Mouse (Mus musculus) thymus, postnatal 0 days (tissue): ENCODE results near the gene Itga11. TPM values are rescaled to one million over a fixed set of nuclear protein-coding genes. Genes with fewer than 3 reads are reported as not detected.
"Not testable (repeated sequence)": the region's sequence is repeated elsewhere in the genome, so short reads cannot be mapped to it uniquely, and the experiment has no call there.

ENCODE experiments used
- DNase-seq: peaks from one replicate; pipeline ENCODE4 v3.0.0-alpha.2; 2015; ENCODE audit warnings: low spot score
- polyA plus RNA-seq: library from polyadenylated mRNA; unstranded; fragments of >200 nt; fragmentation: Nextera tagmentation; extraction: Ambion mirVana; gene quantifications from 2 replicates; pipeline ENCODE4 v1.2.1, GENCODE M21; 2015

Itga11 gene
- polyA plus RNA-seq, 1 experiment from 2014 or later: 0.04 TPM

DNA sequence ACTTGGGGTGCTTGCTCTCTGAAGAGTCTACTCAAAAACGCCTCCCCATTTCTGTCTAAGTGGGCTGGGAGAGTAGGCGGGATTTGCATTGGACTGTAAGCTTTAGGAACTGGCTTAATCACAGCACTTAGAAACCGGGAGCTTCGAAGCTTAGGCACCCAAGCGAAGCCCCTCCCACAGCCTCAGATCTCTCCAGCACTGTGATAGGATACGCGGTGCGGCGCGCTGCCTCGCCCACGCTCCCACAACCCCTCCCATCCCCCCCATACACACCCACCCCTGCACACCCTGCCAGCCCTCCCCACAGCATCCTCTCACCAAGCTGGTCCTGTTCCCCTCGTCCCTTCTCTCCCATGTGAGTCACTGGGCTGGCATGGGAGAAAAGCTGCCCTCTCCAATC, 85.9 kb downstream of the Itga11 start:
- peak; percentile 41 for DNase-seq

GRCm38 (mm10) chr9:62765346-62765745, 87.7 kb downstream of the Itga11 start:
- DNase-seq: no peak

- no peak for DNase-seq
Measured at GRCm38 (mm10) chr9:62767464-62767863, 89.8 kb downstream of the Itga11 start.

DNA sequence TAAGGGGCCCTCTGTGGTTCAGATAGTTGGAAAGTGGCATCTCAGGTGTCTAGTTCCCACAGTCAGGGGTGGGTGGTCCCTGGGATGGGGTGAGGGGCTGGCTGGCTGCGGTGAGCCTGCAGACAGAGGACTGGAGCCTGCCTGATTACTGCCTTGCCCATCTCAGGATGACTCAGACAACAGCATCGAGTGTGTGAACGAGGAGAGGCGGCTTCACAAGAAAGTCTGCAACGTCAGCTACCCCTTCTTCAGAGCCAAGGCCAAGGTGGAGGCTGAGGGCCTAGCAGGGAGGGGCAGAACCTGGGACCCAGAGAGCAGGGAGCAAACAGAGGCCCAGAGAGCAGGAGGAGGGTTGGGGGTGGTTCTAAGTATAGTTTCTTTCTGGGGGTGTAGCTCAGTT, 90.7 kb downstream of the Itga11 start:
- DNase-seq: no peak

- no peak for DNase-seq
Measured at GRCm38 (mm10) chr9:62772746-62773145, 95.1 kb downstream of the Itga11 start.

DNA sequence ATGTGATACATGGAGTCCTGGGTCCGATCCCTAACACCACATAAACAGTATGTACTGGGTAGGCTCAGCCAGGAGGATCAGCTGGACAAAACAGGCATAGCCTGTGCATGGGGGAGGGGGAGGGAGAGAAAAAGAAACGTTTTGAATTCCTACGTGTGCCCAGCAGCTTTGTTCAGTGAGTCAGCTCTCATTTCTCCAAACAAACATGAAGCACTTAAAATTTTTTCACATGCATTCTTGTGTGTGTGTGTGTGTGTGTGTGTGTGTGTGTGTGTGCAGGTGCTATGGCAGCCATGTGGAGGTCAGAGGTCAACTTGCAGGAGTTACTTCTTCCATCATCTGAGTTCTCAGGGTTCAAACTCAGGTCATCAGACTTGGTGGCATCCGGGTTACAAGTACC, 97.8 kb downstream of the Itga11 start:
- DNase-seq: no peak

- DNase-seq: peak; percentile 71
Measured at GRCm38 (mm10) chr9:62777461-62777860, 99.8 kb downstream of the Itga11 start.

DNA sequence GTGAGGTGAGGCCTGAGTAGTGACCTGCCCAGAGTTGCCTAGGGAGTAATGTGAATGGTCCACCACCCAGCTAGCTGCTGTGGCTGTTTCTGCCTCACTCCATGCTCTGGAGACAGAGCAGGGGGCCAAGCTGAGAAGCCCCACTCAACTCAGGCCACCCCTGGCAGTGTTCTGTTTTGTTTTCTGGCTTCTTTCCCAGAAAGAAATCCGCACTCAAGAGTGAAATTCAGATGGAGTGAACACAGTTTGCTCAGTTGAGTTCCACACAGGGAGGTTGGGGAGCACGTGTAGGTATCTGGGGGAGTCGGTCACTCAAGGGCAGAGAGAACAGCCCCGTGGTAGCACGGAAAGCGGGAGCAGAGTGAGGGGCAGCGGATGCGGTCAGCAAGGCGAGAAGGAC, 101.1 kb downstream of the Itga11 start:
- no peak for DNase-seq

GRCm38 (mm10) chr9:62781965-62782364, 104.3 kb downstream of the Itga11 start:
- no peak for DNase-seq

GRCm38 (mm10) chr9:62782976-62783781, 105.6 kb downstream of the Itga11 start:
- DNase-seq: peak; percentile 4

- no peak for DNase-seq
Measured at GRCm38 (mm10) chr9:62784233-62784632, 106.6 kb downstream of the Itga11 start.

- DNase-seq: no peak
Measured at GRCm38 (mm10) chr9:62786721-62787120, 109.1 kb downstream of the Itga11 start.

DNA sequence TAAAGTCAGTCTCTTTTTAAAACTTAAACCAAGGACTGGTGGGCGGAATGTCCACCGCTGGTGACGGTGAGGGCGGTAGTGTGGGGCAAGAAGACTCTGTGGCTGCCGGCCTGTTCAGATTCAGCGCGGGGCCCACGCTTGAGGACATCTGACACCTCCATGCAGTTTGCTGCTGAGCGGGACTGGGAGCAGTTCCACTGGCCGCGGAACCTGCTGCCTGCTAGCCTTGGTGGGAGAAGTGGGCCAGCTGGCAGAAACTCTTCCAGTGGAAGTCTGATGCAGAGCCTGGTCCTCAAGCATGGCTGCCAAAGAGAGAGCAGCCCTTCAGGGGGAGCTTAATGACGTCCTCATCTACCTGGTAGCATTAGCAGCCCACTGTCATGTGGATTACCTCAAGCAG, 112.2 kb downstream of the Itga11 start:
- DNase-seq: no peak

DNA sequence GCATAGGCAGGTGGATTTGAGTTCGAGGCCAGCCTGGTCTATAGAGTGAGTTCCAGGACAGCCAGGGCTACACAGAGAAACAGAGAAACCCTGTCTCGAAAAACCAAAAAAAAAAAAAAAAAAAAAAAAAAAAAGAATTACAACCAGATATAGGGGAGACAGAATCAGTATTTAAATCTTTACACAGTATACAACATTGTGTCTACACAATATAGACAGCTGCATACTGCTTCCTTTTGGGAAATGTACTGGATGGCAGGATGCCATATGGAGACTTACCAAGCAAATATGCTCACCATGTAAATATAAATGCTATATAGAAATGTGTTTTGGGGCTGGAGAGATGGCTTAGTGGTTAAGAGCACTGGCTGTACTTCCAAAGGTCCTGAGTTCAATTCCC, 121.6 kb downstream of the Itga11 start:
- DNase-seq: not testable (repeated sequence)

- DNase-seq: no peak
Measured at GRCm38 (mm10) chr9:62810095-62810494, 132.5 kb downstream of the Itga11 start.

- DNase-seq: peak; percentile 40
Measured at GRCm38 (mm10) chr9:62810543-62811515, 133.2 kb downstream of the Itga11 start.

DNA sequence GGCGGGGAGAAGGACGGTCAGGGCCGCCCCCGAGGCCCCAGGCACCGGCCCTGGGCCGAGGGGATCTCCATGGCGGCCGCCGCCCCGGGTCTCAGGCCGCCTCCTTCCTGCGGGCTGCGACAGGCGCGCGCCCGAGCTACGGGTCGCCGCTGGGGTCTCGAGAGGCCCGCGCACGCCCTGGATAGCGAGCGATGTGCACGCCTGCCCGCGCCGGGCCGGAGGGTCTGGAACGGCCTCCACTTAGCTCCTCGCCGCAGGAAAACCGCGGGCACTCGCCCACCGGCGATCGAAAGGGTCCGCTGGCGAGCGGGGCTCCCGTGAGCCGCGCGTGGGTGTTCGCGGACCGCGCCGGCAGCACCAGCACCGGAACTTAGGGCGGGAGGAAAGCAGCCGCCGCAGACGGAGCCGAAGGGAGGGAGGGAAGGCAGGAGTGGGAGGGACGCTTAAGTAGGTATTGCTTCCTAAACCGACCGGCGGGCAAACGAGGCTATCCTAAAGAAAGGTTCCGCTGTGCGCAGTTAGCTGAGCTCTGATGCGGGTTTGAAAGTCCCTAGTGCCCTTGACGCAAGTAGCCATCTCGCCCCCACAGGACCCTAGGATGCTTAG, 134.0 kb downstream of the Itga11 start, which contains the start of gene Fem1b:
TSS of gene Fem1b (minus strand) at position 419 of the 606 bp plus-strand sequence.
- DNase-seq: peak; percentile 93

- no peak for DNase-seq
Measured at GRCm38 (mm10) chr9:62812216-62813049, 134.8 kb downstream of the Itga11 start.

- no peak for DNase-seq
Measured at GRCm38 (mm10) chr9:62814751-62815150, 137.1 kb downstream of the Itga11 start.

DNA sequence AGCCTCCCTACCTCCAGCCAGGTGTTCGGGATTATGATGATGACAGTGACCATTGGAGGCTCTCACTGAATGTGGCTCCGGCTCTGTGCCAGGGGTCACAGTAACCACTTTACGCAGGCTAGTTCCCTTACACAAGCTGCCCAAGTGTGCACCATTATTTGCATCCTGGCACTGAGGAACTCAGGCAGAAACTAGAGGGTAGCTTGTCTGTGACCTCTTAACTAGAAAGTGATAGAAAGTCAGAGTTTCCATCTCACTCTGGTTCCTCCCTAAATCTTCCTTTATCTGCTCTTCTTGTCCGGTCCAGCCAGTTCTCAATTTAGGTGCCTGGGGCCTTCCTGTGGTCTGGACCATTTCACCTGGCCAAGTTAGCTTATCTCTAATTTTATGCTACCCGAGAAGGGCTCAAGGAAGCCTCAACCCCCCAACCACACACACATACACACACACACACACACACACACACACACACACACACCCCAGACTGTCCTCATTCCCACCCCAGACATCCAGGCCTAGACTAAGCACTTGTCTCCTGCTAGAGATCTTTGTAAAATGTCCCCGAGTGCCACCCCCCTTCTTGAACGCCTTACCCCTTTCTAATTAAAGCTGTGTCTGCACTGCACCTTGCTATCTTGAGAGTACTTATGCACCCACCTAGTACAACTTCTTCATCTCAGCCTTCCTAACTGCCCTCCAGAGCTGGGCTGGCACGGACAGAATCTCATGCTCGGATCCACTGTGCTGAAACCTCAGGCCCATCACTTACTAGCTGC, 138.9 kb downstream of the Itga11 start:
- no peak for DNase-seq
